Mouse (Mus musculus) gonadal fat pad, adult 2 months (tissue): ENCODE measurements around the gene Xpnpep3. TPM values are rescaled to one million over a fixed set of nuclear protein-coding genes. Genes with fewer than 3 reads are reported as not detected.

Experiments used
- DNase-seq: peaks from one replicate; pipeline ENCODE4 v3.0.0-alpha.2; 2012; ENCODE audit warnings: low read depth
- polyA plus RNA-seq: library from polyadenylated mRNA; depleted of rRNA; stranded (reverse); fragments of >200 nt; gene quantifications from 2 replicates; pipeline ENCODE4 v1.2.3, GENCODE M21; 2012; rRNA removed

Xpnpep3 gene
- polyA plus RNA-seq: 9.5 and 13.3 TPM in 2 replicates

DNA sequence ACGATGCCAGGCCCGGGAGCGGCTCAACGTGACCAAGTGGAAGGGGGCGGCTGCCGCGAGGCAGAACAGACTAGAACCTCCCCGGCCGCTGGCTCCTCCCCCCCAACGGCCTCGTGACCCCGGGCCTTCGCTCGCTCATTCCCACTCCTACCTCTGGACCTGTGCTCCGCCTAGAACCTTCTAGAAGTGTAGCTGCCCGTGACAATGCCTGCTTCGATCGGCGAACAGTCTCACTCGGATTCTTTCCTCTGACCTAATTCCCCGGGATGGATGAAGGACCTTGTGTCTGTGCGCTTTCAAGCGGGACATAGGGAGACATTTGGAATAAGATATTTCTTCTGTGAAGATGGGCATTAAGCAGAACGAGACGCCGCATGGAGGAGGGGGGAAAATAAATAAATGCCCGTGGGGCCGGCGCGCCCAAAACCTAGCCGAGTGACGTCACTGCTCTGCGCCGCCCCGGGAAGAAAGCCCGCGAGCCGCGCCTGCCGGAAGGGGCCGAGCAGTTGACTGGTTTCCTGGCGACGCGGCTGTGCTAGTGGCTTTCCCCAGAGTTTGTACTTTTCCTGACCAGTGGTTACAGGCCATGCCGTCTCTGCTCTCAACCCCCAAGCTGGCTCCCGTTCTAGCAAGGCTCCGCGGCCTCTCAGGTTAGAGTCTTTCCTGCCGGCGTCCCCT is at the start of gene Xpnpep3, which contains the start of gene St13:
TSS of gene Xpnpep3 (plus strand) at position 501 of the 678 bp plus-strand sequence.
TSS of gene St13 (minus strand) at position 440 of the 678 bp plus-strand sequence.
- no peak for DNase-seq

DNA sequence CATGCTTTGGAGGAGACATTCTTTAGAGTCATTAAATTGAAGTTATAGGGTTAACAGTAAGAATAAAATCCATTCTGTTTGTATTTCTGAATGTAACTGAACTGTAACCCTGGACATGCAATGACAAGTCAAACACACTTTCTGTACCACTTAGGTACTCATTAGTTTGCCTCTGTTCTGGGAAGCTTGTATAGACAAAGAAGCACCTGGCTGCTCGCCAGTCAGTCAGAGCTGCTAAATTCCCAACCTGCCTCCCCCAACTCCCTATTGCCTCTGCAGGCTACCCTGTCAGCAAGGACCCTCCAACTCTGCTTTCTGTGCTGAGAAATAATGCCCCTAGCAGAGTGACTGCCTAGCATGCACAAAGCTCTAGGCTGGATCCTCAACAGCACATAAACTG is 49.5 kb upstream of the Xpnpep3 start:
- no peak for DNase-seq

DNA sequence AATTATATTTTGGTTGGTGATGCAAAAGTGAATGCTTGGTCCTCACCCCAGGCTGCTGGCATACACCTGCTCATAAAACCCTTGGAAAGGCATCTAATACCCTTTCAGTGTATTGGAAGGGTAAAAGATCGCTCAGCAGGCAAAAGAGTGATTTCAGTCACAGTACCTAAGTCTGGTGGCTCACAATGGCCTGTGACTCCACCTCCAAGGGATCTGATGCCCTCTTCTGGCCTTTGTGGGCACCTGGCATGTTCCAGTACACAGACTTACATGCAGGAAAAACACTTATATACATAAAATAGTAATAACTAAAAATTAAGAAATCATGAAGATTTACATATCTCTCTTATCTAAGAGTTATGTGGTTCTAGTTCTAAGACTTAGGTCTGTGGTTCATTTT is 47.3 kb upstream of the Xpnpep3 start:
- no peak for DNase-seq

DNA sequence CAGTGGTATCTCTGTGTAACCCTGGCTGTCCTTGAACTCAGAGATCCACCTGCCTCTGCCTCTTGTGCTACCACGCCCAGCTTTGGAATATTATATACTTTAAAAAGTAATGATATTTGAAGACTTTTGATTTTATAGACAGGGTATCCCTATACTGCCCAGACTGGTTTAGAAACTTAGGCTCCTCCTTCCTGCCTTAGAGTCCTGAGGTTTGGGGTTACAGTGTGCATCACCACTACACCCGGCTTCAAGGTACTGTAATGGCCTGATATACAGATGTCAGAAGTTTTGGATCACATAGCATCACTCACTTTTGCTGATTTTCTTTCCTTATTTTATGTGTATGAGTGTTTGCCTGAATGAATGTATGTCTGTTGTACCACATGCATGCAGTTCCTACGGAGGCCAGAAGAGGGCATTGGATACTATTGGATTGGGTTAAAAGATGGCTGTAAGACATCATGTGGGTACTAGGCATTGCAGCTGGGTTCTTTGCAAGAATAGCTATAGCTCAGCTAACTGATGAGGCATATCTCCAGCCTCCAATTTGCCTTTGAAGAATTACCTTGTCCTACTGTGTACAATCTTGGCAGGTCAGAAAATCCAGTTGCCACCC is 44.7 kb upstream of the Xpnpep3 start:
- DNase-seq: no peak

DNA sequence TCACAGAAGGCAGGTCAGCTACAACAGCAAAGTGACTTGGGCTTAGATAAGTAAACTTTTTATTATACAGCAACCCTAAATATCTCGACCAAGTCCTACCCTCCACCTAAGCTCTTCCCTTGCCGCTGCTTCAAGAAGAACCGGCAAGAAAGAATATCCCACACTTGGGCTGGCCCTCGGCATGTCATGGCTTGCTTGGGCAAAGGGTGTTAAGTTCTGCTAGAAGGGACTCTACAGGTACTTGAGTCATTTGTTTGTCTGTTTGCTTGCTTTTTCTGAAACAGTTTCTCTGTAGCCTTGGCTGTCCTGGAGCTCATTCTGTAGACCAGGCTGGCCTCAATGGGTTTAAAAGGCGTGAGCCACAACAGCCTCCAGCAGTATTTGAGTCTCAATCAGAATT is 43.0 kb upstream of the Xpnpep3 start:
- no peak for DNase-seq

DNA sequence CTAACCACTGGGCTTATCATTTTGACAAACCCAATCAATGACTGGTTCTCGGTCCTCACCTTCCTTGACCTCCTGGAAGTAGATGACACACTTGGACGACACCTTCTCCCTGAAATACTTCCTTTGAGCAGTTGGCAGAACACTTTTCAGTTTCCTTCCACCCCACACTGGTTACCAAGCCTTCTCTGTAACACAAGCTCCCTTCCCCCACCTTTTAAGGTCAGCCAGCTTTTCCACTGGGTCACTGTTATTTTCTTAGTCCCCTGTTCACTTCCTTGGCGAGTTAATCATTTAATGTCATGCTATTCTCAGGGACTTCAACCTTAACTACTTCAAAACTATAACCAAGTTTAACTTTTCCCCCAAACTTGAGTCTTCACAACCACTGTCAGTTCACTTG is 41.0 kb upstream of the Xpnpep3 start:
- DNase-seq: no peak

DNA sequence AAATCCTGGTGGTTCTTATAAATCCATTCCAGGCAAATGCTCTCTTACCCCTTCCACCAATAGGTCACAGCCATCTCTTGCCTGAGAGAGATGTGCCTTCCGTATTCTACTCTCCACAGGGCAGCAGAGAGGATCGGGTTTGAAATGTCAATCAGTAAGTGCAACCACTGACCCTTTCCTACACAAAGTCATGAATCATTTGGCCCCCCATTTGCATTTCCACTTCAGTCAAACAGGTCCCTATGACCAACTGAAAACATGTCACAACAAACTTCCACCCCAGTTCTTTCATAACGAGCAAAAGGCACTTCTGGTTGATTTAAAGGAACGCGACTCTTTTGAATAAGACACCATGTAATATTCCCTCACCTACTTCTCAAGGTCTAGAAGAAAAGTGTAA is 40.5 kb upstream of the Xpnpep3 start:
- DNase-seq: no peak

DNA sequence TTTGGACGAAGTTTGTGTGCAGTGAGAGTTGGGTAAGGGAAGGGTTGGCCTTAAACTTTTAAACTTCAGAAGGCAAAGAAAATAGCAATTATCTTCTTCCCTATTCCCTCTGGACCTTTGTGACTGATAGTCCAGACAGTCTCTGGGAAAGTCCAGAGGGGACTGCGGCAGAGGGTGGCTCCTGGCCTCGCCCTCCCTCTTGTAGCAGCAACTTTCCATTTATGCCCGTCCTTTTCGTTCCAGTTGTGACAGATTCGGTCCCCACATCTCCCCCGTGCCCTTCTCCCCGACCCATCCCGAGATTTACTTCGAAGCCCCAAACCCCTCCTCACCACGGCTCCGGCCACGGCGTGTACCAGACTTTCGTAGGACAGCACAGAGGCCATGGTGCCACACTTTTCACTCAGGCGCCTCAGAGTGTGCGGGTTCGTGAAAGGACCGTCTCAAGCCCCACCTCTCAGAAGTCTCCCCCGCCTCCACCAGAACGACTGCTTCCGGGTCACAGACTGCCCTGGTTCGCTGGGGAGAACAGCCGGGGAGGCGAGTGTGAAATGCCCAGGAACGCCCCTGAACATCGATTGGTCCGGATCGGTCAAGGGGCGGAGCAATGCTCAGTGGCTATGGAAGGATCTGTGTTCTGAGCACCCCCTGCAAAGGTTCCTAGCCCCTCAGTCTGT is 39.5 kb upstream of the Xpnpep3 start, which contains the start of gene Slc25a17:
TSS of gene Slc25a17 (minus strand) at position 468 of the 677 bp plus-strand sequence.
- DNase-seq: no peak

DNA sequence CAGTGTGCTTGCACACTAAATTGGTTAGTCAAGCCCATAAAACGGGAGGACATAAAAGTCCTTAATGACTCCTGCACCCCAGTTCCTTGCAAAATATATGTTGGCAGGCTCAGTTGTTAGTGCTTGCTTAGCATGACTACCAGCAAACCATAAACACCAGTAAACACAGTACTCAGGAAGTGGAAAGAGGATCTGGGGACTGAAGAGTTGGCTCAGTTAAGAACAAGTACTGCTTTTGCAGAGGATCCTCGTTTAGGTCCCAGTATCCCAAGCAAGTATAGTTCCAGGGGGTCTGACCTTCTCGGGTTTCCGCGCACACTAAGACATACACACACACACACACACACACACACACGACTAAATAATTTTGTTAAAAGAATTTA is 38.9 kb upstream of the Xpnpep3 start:
- no peak for DNase-seq

DNA sequence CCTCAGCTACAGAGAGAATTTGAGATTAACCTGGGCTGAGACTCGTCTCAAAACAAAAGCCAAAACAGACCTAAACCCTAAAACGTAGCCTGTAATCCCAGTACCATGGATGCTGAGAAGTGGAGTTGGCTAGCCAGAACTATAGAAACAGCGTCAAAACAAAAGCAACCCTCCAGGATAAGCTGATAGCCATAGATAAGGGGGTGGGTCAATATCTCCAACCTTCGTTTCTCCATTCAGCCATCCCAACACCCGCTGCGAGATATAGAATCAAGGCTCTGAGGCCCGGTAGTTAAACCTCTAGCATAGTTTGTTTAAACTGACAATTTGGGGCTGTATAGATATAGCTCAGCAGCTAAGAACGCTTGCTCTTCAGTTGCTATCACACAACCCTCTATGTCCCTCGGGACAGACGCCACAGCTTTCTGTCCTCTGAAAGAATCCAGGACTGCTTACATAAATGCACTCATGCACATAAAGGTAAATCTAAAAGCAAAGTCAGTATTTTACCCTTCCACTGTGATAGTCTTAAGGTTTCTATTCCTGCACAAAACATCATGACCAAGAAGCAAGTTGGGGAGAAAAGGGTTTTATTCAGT is 38.4 kb upstream of the Xpnpep3 start:
- DNase-seq: no peak

DNA sequence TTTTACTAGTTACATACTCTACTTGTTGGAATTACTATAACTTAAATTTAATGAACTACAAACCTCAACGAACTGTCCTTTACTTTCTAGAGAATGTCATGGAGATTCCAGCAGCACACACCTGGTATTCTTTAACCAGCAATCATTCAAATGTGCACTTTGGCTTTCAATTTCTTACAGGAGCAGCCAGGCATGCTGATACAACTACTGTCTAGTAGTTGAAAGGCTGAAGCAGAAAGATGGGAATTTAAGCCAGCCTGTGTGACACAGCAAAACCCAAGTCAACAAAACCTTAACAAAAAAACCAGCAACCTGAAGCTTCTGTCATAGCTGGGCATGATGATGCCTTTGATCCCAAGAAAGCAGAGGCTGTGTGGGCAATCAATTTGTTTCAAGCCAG is 37.4 kb upstream of the Xpnpep3 start:
- DNase-seq: no peak

DNA sequence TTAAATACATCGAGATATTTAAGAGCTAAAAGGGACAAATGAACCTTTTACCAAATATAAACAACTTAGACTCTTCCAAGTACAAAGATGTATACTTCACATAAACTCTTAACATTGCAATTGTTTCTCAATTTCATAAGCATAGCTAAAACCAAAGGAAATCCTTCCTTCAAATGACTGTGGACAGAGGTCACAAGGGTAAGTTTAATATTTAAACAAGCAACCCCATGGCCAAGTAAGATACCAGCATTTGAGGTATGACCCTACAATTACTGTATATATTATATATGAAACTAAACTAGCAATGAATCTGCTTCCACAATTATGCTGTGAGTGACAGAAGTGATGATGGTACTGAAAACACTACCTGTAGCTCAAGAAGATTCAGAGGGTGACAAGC is 35.7 kb upstream of the Xpnpep3 start:
- DNase-seq: no peak

DNA sequence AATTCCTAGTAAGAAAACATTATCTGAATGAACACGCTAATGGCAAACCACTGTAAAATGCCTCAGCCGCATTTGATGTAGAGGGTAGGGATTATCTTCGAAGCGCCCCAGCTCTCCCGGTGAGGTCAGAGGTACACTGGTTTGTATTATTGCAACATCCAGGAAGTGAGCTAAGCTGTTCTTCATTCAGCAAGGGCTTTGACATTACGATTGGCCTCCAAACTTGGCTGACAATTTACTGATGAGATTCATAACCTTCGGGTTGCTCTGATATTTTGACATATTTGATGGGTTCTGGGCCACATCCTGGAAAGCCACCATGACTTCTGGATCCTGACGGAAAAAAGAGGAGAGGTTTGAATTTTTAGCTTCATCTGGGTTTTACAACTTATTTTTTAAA is 34.7 kb upstream of the Xpnpep3 start:
- no peak for DNase-seq

DNA sequence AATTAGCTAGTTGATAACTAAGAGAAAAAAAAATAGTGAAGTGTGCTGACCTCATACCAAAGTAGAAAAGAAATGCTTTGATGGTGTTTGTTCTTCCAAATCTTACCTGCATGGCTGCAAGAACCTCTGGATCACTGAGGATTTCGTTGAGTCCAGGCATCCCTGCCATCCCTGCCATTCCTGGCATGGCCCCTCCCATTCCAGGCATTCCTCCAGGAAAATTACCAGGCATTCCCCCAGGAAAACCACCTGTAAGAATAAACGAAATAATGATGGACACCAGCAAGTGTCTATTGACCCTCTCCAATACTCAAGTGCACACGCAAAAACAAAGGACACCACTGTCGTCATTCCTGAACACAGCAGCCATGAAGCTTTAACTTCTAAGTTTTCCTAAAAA is 33.7 kb upstream of the Xpnpep3 start:
- no peak for DNase-seq

DNA sequence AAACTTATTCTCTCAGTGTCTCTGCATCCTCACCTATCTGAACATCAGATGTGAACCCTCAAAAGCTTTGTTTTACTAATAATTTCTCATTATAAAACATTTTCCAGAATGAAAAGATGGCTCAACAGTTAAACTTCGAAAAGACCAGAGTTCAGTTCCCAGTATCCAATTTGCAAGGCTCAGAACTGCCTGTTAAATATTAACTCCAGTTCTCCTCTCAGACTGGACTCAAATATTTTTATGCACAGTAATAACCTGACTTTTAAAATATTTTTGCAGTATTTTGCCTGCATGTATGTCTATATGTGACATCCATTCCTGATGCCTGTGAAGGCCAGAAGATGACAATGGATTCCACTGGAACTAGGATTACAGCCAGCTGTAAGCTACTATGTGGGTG is 31.3 kb upstream of the Xpnpep3 start:
- DNase-seq: no peak

DNA sequence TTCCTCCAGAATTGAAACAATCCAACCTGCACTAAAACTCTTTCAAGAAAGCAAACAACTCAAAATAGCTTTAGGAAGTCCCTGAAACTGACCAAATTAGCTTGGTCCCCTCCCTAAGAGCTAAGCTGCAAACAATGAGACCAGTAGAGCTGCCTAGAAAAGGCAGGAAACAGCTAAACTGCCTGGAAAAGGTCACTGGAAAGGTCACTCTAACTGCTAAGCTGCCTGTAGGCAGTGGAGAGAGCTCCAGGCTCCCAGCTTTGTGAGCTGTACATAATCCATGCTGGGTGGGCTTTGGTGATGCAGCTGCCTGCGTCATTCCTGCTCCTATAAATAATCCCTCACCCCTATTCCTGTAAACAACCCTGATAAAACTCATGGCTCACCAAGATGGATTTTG is 29.6 kb upstream of the Xpnpep3 start:
- DNase-seq: no peak

DNA sequence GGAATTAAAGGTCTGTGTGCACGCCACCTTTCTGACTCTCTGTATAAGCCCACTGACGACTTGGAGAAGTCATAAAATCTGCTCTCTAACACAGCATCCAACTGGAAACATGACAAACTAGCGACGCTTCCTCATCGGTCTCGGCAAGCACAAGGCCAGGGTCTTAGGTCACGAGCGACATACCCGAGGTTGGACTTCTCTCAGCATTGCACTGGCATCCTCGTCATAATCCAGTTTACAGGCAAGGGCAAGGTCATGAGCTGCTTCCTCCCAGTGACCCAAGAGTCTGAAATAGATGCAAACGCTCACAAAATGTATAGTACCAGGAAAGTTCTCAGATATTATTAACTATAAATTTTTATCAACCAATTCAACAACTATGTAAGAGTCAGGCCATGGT is 25.3 kb upstream of the Xpnpep3 start:
- no peak for DNase-seq

DNA sequence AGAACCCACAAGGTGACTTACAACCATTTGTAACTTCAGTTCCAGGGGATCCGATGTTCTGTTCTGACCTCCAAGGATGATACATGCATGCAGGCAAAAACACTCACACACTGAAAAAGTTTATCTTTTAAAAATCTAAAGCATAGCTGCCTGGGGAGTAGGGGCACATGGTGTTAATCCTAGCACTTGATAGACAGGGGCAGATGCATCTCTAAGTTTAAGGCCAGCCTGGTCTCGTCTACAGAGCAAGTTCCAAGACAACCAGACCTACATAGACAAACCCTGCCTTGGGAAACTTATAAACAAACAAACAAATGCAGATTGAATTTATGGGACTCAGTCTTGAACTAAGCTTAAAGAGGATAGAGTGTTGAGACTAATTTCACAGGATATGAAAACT is 21.1 kb upstream of the Xpnpep3 start:
- DNase-seq: no peak

DNA sequence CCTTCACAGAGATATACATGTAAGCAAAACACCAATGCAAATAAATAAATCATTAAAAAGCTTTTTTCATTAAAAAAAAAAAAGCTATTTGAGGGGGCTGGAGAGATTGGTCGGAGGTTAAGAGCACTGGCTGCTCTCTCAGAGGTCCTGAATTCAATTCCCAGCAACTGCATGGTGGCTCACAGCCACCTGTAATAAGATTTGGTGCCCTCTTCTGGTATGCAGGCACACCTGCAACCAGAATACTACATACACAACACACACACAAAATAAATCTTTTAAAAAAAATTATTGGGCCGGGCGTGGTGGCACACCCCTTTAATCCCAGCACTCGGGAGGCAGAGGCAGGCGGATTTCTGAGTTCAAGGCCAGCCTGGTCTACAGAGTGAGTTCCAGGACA is 13.6 kb upstream of the Xpnpep3 start:
- DNase-seq: no peak

DNA sequence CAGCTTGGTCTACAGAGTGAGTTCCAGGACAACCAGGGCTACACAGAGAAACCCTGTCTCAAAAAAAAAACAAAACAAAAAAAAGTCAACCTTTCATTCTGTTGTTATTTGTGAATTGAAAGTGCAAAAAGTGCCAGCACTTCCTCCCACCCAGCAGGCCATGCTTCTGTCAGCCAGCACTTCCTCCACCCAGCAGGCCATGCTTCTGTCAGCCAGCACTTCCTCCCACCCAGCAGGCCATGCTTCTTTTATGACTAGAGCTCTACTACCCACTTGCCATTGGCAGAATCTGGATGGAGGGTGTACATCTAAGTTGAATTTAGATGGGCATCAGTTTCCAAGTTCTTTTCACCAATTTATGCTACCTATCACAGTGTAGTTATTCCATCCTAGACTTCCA is 6.9 kb upstream of the Xpnpep3 start:
- DNase-seq: no peak

DNA sequence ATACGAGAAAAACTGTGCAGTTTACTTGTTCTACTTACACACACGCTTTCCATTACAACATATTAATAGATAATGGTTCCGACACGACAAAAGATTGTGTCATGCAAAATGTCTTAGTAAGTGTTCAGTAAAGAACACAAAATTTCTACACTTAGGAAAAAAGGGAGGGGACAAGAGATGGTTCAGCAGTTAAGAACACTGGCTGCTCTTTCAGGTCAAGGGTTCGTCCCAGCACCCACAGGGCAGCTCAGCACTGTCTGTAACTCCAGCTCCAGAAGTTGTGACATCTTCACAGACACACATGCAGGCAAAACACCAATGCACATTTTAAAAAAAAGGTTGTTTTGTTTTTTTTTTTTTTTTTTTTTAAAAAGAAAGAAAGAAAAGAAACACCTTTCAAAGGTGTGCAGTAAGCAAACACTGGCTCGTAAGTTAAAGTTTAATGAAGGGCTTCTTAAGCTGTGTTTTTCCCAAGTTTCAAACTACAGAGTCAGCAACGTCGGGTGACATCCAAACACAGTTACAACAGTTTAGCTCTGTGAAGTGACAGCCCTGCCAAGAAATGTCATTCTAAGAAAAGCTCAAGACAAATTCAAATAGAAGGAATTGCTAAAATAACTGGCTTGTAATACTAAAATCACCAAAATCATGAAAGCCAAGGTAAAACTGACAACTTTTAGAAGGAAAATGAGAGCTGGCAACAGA is 5.6 kb upstream of the Xpnpep3 start:
- DNase-seq: no peak

DNA sequence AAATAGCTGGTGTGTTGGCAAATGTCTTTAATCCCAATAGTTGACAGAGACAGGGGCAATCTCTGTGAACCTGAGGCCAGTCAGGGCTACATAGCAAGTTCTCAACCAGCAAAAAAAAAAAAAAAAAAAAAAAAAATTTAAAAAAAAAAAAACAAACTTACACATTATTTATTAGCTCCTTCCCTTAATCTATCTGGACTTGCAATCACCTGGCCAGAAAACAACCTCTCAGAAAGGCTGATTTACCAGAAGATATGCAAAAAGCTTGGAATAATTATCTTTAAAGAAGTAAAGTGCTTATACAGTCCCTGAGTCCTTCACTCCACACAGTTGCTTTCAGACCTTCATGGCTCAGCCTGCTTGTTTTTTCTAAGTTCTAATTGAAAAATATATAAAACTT is 1.7 kb upstream of the Xpnpep3 start:
- DNase-seq: no peak
